ENCODE assay signal across 14 mouse cellular contexts in the genomic region with DNA sequence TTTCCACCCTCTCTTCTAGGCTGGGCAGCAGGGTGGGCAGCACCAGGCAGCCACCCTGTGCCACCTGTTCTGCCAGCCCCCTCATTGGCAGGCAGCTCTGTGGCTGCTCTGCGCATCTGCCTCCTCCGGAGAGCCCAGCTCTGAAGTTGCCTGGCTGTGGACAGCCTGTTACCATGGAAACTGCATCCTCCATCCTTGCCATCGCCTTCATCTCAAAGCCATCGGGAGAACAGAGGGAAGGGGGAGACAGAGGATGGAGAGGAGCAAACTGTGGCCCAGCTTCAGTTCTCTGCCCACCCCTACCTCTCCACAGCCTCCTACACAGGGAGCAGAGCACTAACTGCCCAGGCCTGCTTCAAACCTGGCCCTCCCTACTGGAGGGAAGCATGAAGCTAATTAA. TPM values are rescaled to one million over a fixed set of nuclear protein-coding genes. Genes with fewer than 3 reads are reported as not detected.
DNase-seq lines count a peak whose midpoint lies in the region; ATAC-seq and TF ChIP-seq lines count a peak whose summit lies in the region.
"Had no signal": no experiment of that assay in that cellular context is flagged by ENCODE, and none has a peak within 500 bp of the region (broad histone marks: within the 10 kb centered on the region; RNA-seq: fewer than 3 reads in every experiment).

No protein-coding gene starts in this region.

- peaks cover 25% of the 10 kb centered on the region for H3K4me1 ChIP-seq in midbrain, embryonic 16.5 days (ENCODE audit: control insufficient read depth, insufficient read depth, low read length)
- H3K4me1 ChIP-seq in liver, embryonic 11.5 days (replicated peaks; ENCODE audit: control insufficient read depth, insufficient read depth, low read length): no peaks in the 10 kb centered on the region

- ATAC-seq in midbrain, embryonic 16.5 days: peak; percentile 93
- no peak for ATAC-seq in liver, embryonic 11.5 days (replicated peaks; ENCODE audit: low FRiP score)
- no peak for ATAC-seq in erythroid progenitor cell, adult 5-6 weeks (replicated peaks; ENCODE audit: low FRiP score, poor library complexity, severe bottlenecking)

- WGBS in midbrain, embryonic 16.5 days: 7% methylated on average over 4 of the region's 4 CpGs
- 86% methylated on average over 4 of the region's 4 CpGs for WGBS in liver, embryonic 11.5 days

- H3K27ac ChIP-seq in midbrain, embryonic 16.5 days (ENCODE audit: low read length): peak overlapping the region; percentile 92
- no peak overlapping the region for H3K27ac ChIP-seq in liver, embryonic 11.5 days (ENCODE audit: low read depth, low read length)
- H3K27ac ChIP-seq: macrophage had no signal

- H3K9me3 ChIP-seq in midbrain, embryonic 16.5 days (replicated peaks; ENCODE audit: control insufficient read depth, low read length, poor library complexity, severe bottlenecking): no peaks in the 10 kb centered on the region
- H3K9me3 ChIP-seq in liver, embryonic 11.5 days (ENCODE audit: control insufficient read depth, low read length): no peaks in the 10 kb centered on the region

- TF ChIP-seq POLR2A in brain, embryonic 14.5 days (IDR thresholded peaks at IDR 0.05; ENCODE audit: borderline replicate concordance, extremely low read depth, insufficient read depth, insufficient read length, poor library complexity, severe bottlenecking): 0 out of 2 replicates have a peak, but pooled peaks have one; percentile 14

- H3K4me2 ChIP-seq in midbrain, embryonic 16.5 days (ENCODE audit: low read length): peak overlapping the region; percentile 23
- no peak overlapping the region for H3K4me2 ChIP-seq in liver, embryonic 11.5 days
- H3K4me2 ChIP-seq: heart, embryonic 11.5 days had no signal

- peak overlapping the region; percentile 2; the same call in 1 of the 2 replicates for H3K9ac ChIP-seq in midbrain, embryonic 16.5 days (ENCODE audit: low read depth, low read length)
- H3K9ac ChIP-seq in liver, embryonic 11.5 days (ENCODE audit: low read depth, low read length): no peak overlapping the region

- TF ChIP-seq CTCF in brain, embryonic 14.5 days (IDR thresholded peaks at IDR 0.05; ENCODE audit: borderline replicate concordance, extremely low read depth, insufficient read depth, insufficient read length): no peak

- H3K36me3 ChIP-seq in midbrain, embryonic 16.5 days (ENCODE audit: control insufficient read depth, insufficient read depth, low read length): peaks cover 7% of the 10 kb centered on the region
- peaks cover 9% of the 10 kb centered on the region; the same call in 1 of the 2 replicates for H3K36me3 ChIP-seq in liver, embryonic 11.5 days (ENCODE audit: control insufficient read depth, insufficient read depth, low read length)

- no peak overlapping the region for H3K4me3 ChIP-seq in midbrain, embryonic 16.5 days (ENCODE audit: low read depth, low read length)
- H3K4me3 ChIP-seq in liver, embryonic 11.5 days (ENCODE audit: low read depth, low read length): no peak overlapping the region

- no peaks in the 10 kb centered on the region for H3K27me3 ChIP-seq in midbrain, embryonic 16.5 days (ENCODE audit: control insufficient read depth, insufficient read depth, low read depth, low read length)
- no peaks in the 10 kb centered on the region for H3K27me3 ChIP-seq in liver, embryonic 11.5 days (replicated peaks; ENCODE audit: control insufficient read depth, insufficient read depth, low read length)

- DNase-seq in brain, embryonic 14.5 days (ENCODE audit: low read depth): peak; percentile 91
- DNase-seq in frontal cortex, postnatal 10 days (ENCODE audit: low spot score in 2 of 2): peak; percentile 58 to 75
- peak; percentile 69 for DNase-seq in layer of hippocampus, postnatal 14 days (ENCODE audit: low spot score in 2 of 2)
- DNase-seq in liver, embryonic 11.5 days (ENCODE audit: low spot score): no peak
- DNase-seq in liver: no peak
- no peak for DNase-seq in thymus, postnatal 36 days
- DNase-seq: cerebellum, adult 11-12 months; kidney, adult 11 months had no signal

RNA-seq across cellular contexts. Expression of gene Grm2, which starts 8.6 kb away (rescaled TPM):
- polyA plus RNA-seq in brain, embryonic 14.5 days (2012; rRNA removed): 11.8 and 13.3 TPM in 2 replicates
- total RNA-seq in layer of hippocampus, postnatal 14 days (2021): 10 to 100 TPM; 35.7 to 38.5 TPM
- polyA plus RNA-seq in midbrain, embryonic 16.5 days (2015; fragmentation: Nextera tagmentation; extraction: Ambion mirVana): 24.3 and 24.6 TPM in 2 replicates
- not detected in 2 replicates for polyA plus RNA-seq in liver, embryonic 11.5 days (2014; fragmentation: Nextera tagmentation; extraction: Ambion mirVana)
- not detected in 2 replicates for total RNA-seq in erythroid progenitor cell, adult 5-6 weeks (2015; ENCODE audit: low replicate concordance)
- total RNA-seq in erythroid progenitor cell, adult 5-6 weeks (2017; ENCODE audit: low replicate concordance): not detected in 2 replicates
- polyA plus RNA-seq: heart, embryonic 11.5 days; macrophage had no signal

RNA-seq across cellular contexts. Expression of gene Tex264, which starts 21.3 kb away (rescaled TPM):
- 50.2 and 53.1 TPM in 2 replicates for polyA plus RNA-seq in brain, embryonic 14.5 days (2012; rRNA removed)
- 10 to 100 TPM; 92.2 to 99.8 TPM for total RNA-seq in layer of hippocampus, postnatal 14 days (2021)
- 67.0 and 75.7 TPM in 2 replicates for polyA plus RNA-seq in midbrain, embryonic 16.5 days (2015; fragmentation: Nextera tagmentation; extraction: Ambion mirVana)
- polyA plus RNA-seq in liver, embryonic 11.5 days (2014; fragmentation: Nextera tagmentation; extraction: Ambion mirVana): 29.3 and 33.1 TPM in 2 replicates
- total RNA-seq in erythroid progenitor cell, adult 5-6 weeks (2015; ENCODE audit: low replicate concordance): 5.0 and 12.2 TPM in 2 replicates
- 1.8 and 23.2 TPM in 2 replicates for total RNA-seq in erythroid progenitor cell, adult 5-6 weeks (2017; ENCODE audit: low replicate concordance)

RNA-seq across cellular contexts. Expression of gene Iqcf6, which starts 38.1 kb away (rescaled TPM):
- not detected in 2 replicates for polyA plus RNA-seq in brain, embryonic 14.5 days (2012; rRNA removed)
- total RNA-seq in layer of hippocampus, postnatal 14 days (2021): not detected
- polyA plus RNA-seq in midbrain, embryonic 16.5 days (2015; fragmentation: Nextera tagmentation; extraction: Ambion mirVana): not detected in 2 replicates
- polyA plus RNA-seq in liver, embryonic 11.5 days (2014; fragmentation: Nextera tagmentation; extraction: Ambion mirVana): not detected in 2 replicates
- not detected in 2 replicates for total RNA-seq in erythroid progenitor cell, adult 5-6 weeks (2015; ENCODE audit: low replicate concordance)
- total RNA-seq in erythroid progenitor cell, adult 5-6 weeks (2017; ENCODE audit: low replicate concordance): not detected in 2 replicates
- polyA plus RNA-seq: heart, embryonic 11.5 days; limb, embryonic 11.5 days; macrophage; thymus, postnatal 0 days had no signal

Comparison
In these comparisons a context has a peak if more than half of its experiments do, and no peak if none do; other contexts are left out.
1. DNase-seq: peak in brain, embryonic 14.5 days (single experiment), frontal cortex, postnatal 10 days (2 of 2) and layer of hippocampus, postnatal 14 days (2 of 2); none in liver, embryonic 11.5 days (single experiment), liver (single experiment) and thymus, postnatal 36 days (0 of 2).
2. RNA of gene Grm2, which starts 8.6 kb away (polyA plus RNA-seq): 24.3 to 24.6 TPM in midbrain, embryonic 16.5 days and 11.8 to 13.3 TPM in brain, embryonic 14.5 days; not detected in liver, embryonic 11.5 days; every median in the first group is over 10 times any median in the second.